Mouse (Mus musculus) c-Kit-negative CD71-positive TER-119-positive erythroid progenitor cells, embryonic 14.5 days (primary cell): ENCODE data around the gene Arhgap6.

Source experiments
- DNase-seq: peaks from one replicate; pipeline ENCODE4 v3.0.0-alpha.2; 2013; ENCODE audit warnings: low read depth, low spot score

Arhgap6 gene

GRCm38 (mm10) chrX:168980370-168980769 is 185.5 kb downstream of the Arhgap6 start:
- DNase-seq, result no peak

- no peak for DNase-seq
These were observed 212.2 kb downstream of the Arhgap6 start for GRCm38 (mm10) chrX:169007066-169007465.

- DNase-seq, result no peak
These were observed 217.8 kb downstream of the Arhgap6 start for GRCm38 (mm10) chrX:169012701-169013100.

- DNase-seq, result no peak
These were observed 239.5 kb downstream of the Arhgap6 start for GRCm38 (mm10) chrX:169034390-169034789.

- DNase-seq, result peak; percentile 30
These were observed 241.8 kb downstream of the Arhgap6 start for GRCm38 (mm10) chrX:169036403-169037296.

GRCm38 (mm10) chrX:169037401-169037800 is 242.5 kb downstream of the Arhgap6 start:
- DNase-seq, result no peak

GRCm38 (mm10) chrX:169043872-169044271 is 249.0 kb downstream of the Arhgap6 start:
- no peak for DNase-seq

GRCm38 (mm10) chrX:169047595-169047994 is 252.7 kb downstream of the Arhgap6 start:
- no peak for DNase-seq

GRCm38 (mm10) chrX:169049550-169049949 is 254.7 kb downstream of the Arhgap6 start:
- no peak for DNase-seq

- no peak for DNase-seq
These were observed 259.1 kb downstream of the Arhgap6 start for GRCm38 (mm10) chrX:169053907-169054476.

GRCm38 (mm10) chrX:169062555-169062954 is 267.7 kb downstream of the Arhgap6 start:
- DNase-seq, result no peak

- DNase-seq, result no peak
These were observed 270.4 kb downstream of the Arhgap6 start for GRCm38 (mm10) chrX:169065298-169065697.

GRCm38 (mm10) chrX:169065922-169066321 is 271.0 kb downstream of the Arhgap6 start:
- DNase-seq, result no peak

GRCm38 (mm10) chrX:169075020-169075419 is 280.1 kb downstream of the Arhgap6 start:
- DNase-seq, result no peak

GRCm38 (mm10) chrX:169081609-169082008 is 286.7 kb downstream of the Arhgap6 start:
- no peak for DNase-seq

- peak; percentile 28 for DNase-seq
These were observed 291.0 kb downstream of the Arhgap6 start for GRCm38 (mm10) chrX:169085871-169086270.

- no peak for DNase-seq
These were observed 294.3 kb downstream of the Arhgap6 start for GRCm38 (mm10) chrX:169089221-169089620.

GRCm38 (mm10) chrX:169094601-169095000 is 299.7 kb downstream of the Arhgap6 start:
- no peak for DNase-seq

GRCm38 (mm10) chrX:169095584-169095983 is 300.7 kb downstream of the Arhgap6 start:
- DNase-seq, result no peak

GRCm38 (mm10) chrX:169102665-169103064 is 307.8 kb downstream of the Arhgap6 start:
- DNase-seq, result no peak

GRCm38 (mm10) chrX:169106048-169106622 is 311.2 kb downstream of the Arhgap6 start:
- no peak for DNase-seq

- DNase-seq, result no peak
These were observed 312.5 kb downstream of the Arhgap6 start for GRCm38 (mm10) chrX:169107372-169107771.

- DNase-seq, result no peak
These were observed 315.1 kb downstream of the Arhgap6 start for GRCm38 (mm10) chrX:169110031-169110430.
